Mouse (Mus musculus): Measurements from ENCODE around the gene Tcl1b5. TPM values are rescaled to one million over a fixed set of nuclear protein-coding genes. Genes with fewer than 3 reads are reported as not detected.

Tcl1b5 gene
- not detected in 2 replicates for total RNA-seq (2023)

DNA sequence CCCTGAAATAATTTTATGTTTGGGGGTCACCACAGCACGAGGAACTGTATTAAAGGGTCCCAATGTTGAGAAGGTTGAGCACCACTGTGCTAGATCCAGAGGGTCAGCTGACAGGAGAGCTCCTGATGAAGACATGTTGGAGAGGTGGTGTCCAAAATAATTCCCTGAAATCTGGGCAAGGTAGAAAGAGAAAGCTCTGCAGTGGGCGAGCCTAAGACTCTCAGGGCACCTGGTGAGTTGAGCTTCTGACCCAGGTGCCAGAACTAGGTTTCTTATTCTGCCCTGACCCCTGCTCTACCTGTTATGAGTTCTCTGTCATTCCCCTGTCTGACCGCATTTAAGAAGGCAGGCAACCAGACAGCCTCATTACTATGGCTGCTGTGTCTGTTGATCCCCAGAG lies at the start of gene Tcl1b5:
Gene Tcl1b5, plus strand, starts transcription at position 301 of the 400 bp plus-strand sequence.

DNA sequence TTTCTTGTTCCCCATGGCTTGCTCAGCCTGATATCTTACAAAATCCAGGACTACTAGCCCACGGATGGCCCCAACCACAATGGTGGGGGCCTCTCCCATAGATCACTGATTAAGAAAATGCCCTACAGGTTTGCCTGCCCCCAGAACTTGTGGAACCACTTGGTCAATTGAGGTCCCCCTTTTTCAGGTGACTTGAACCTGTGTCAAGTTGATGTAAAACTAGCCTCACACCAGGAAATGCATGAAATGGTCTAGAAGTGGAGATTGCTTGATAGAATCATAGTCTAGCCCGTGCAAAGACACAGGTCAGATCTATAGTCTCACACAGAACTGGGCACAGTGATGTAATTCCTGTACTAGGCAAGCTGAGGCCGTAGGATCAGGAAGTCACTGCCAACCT lies 30.4 kb upstream of the Tcl1b5 start, which contains the start of gene Tcl1b2:
Gene Tcl1b2, plus strand, starts transcription at position 301 of the 400 bp plus-strand sequence.

DNA sequence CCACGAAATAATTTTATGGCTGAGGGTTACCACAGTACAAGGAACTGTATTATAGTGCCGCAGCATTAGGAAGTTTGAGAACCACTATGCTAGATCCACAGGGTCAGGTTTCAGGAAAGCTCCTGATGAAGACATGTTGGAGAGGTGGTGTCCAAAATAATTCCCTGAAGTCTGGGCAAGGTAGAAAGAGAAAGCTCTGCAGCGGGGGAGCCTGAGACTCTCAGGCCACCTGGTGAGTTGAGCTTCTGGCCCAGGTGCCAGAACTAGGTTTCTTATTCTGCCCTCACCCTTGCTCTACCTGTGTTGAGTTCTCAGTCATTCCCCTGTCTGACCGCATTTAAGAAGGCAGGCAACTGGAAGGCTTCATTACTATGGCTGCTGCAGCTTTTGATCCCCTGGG lies 16.8 kb upstream of the Tcl1b5 start, which contains the start of gene Tcl1b1:
Gene Tcl1b1, plus strand, starts transcription at position 301 of the 400 bp plus-strand sequence.

DNA sequence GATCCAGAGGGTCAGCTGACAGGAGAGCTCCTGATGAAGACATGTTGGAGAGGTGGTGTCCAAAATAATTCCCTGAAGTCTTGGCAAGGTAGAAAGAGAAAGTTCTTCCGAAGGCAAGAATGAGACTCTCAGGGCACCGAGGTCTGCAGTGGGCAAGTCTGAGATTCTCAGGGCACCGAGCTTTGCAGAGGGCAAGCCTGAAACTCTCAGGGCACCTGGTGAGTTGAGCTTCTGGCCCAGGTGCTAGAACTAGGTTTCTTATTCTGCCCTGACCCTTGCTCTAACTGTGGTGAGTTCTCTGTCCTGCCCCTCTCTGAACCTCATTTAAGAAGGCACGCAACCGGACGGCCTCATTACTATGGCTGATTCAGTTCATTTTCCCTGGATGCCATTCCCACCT lies 14.6 kb downstream of the Tcl1b5 start, which contains the start of gene Tcl1b3:
Gene Tcl1b3, plus strand, starts transcription at position 301 of the 400 bp plus-strand sequence.

DNA sequence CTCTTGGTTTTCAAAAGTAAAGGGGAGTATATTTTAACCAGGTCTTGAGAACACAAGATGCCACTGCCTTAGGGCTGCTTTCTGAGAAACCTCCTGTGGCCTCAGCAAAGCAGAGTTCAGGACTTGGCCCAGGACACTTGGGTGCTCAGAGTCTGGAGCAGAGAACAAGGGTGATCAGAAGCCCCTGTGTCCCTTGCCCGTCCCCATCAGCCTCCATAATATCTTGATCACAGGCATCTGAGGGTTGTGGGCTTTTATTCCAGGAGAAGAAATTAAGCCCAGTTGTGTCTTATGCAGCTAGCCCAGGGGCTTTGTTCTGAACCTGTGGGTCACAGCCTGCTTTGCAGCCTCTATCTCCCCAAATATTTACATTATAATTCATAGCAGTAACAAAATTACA lies 25.5 kb downstream of the Tcl1b5 start, which contains the start of gene Tcl1b4:
Gene Tcl1b4, plus strand, starts transcription at position 301 of the 400 bp plus-strand sequence.

DNA sequence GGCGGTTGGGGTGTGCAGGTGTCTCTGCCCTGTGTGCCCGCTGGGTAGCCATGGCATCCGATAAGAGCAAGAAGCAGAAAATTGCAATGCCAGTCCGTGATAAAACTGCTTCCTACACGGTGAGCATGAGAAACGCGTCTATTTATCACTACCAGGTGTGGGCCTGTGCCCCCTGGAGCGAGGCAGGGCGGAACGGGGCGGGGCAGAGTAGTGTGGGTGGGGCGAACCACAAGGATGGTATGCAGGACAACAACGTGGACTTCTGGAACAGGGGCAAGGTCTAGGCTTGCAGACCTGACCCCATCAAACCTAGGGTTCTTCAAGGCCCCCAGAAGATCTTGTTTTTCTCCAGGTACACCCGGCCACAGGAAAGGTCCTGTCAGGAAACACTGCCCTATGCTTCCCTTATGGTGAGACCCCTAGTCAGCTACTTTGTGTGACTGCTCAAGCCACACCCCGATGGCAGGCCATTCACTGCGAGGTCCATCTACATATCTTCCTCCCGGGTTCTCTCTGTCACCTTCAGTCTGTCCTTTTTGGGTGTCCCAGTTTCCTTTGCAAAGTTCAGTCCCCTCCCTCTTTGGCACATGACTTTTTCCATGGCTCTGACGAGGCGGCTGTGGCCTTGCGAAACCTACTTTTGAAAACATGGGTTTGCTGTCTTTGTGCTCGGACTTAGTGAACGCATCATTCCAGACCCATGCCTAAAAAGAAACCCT lies 46.6 kb downstream of the Tcl1b5 start, which contains the start of gene Tcl1:
Gene Tcl1, minus strand, starts transcription at position 193 of the 719 bp plus-strand sequence.

Other genes starting within 250 kb of the Tcl1b5 start
- 26.8 and 46.6 TPM in 2 replicates for gene Syne3, start 166.5 kb upstream of the Tcl1b5 start, total RNA-seq (2023)
- 24.5 and 35.8 TPM in 2 replicates for gene Glrx5, start 143.7 kb upstream of the Tcl1b5 start, total RNA-seq (2023)
- not detected in 2 replicates for gene Tcl1b2, start 30.3 kb upstream of the Tcl1b5 start, total RNA-seq (2023)
- not detected in 2 replicates for gene Tcl1b1, start 16.7 kb upstream of the Tcl1b5 start, total RNA-seq (2023)
- not detected in 2 replicates for gene Tcl1b3, start 14.7 kb downstream of the Tcl1b5 start, total RNA-seq (2023)
- gene Tcl1b4, start 25.6 kb downstream of the Tcl1b5 start, total RNA-seq (2023): not detected in 2 replicates
- gene Tcl1, start 46.4 kb downstream of the Tcl1b5 start, total RNA-seq (2023): not detected in 2 replicates
- not detected in 2 replicates for gene Tunar, start 157.5 kb downstream of the Tcl1b5 start, total RNA-seq (2023)